Mouse (Mus musculus) urinary bladder, postnatal 14 days (tissue): Measurements from ENCODE around the gene Ormdl3.
A peak's percentile ranks its signal among the peaks of the same experiment; 100 is the strongest.

ENCODE experiments used
- DNase-seq: peaks from one replicate; pipeline ENCODE4 v3.0.0; 2021; ENCODE audit warnings: low spot score

Ormdl3 gene

GRCm38 (mm10) chr11:98588833-98589281 is 1.7 kb upstream of the Ormdl3 start:
- DNase-seq = no peak

- DNase-seq = peak; percentile 87
Observed at GRCm38 (mm10) chr11:98587684-98588546, 747 bp upstream of the Ormdl3 start.

GRCm38 (mm10) chr11:98586087-98586891 is 879 bp downstream of the Ormdl3 start:
- no peak for DNase-seq

GRCm38 (mm10) chr11:98584629-98585177 is 2.5 kb downstream of the Ormdl3 start:
- DNase-seq = no peak

GRCm38 (mm10) chr11:98584146-98584545 is 3.0 kb downstream of the Ormdl3 start:
- DNase-seq = no peak

- DNase-seq = no peak
Observed at GRCm38 (mm10) chr11:98583571-98583970, 3.6 kb downstream of the Ormdl3 start.

- DNase-seq = no peak
Observed at GRCm38 (mm10) chr11:98583265-98583552, 4.0 kb downstream of the Ormdl3 start.

- DNase-seq = no peak
Observed at GRCm38 (mm10) chr11:98582551-98583264, 4.5 kb downstream of the Ormdl3 start.

GRCm38 (mm10) chr11:98582030-98582388 is 5.2 kb downstream of the Ormdl3 start:
- no peak for DNase-seq

GRCm38 (mm10) chr11:98581286-98582029 is 5.7 kb downstream of the Ormdl3 start:
- DNase-seq = no peak

GRCm38 (mm10) chr11:98580301-98581121 is 6.7 kb downstream of the Ormdl3 start:
- no peak for DNase-seq

GRCm38 (mm10) chr11:98577776-98578175 is 9.4 kb downstream of the Ormdl3 start:
- DNase-seq = no peak

- DNase-seq = no peak
Observed at GRCm38 (mm10) chr11:98569461-98569860, 17.7 kb downstream of the Ormdl3 start.

- no peak for DNase-seq
Observed at GRCm38 (mm10) chr11:98568326-98568725, 18.8 kb downstream of the Ormdl3 start.

- DNase-seq = no peak
Observed at GRCm38 (mm10) chr11:98563921-98564414, 23.2 kb downstream of the Ormdl3 start.

- DNase-seq = no peak
Observed at GRCm38 (mm10) chr11:98563025-98563424, 24.1 kb downstream of the Ormdl3 start.

GRCm38 (mm10) chr11:98560942-98561341 is 26.2 kb downstream of the Ormdl3 start:
- no peak for DNase-seq

GRCm38 (mm10) chr11:98555124-98555700 is 32.0 kb downstream of the Ormdl3 start:
- no peak for DNase-seq

GRCm38 (mm10) chr11:98553966-98554365 is 33.2 kb downstream of the Ormdl3 start:
- no peak for DNase-seq
